Mouse (Mus musculus): ENCODE measurements around the gene Metap2.

GRCm38 (mm10) chr10:93813755-93814154 lies 83.1 kb downstream of the Metap2 start:
- TF ChIP-seq CTCF (IDR thresholded peaks at IDR 0.05; ENCODE audit: control insufficient read depth, insufficient read depth, low read length) (no peak), POLR2A (IDR thresholded peaks at IDR 0.05; ENCODE audit: borderline replicate concordance, control insufficient read depth, low read depth, low read length) (no peak)
